Mouse (Mus musculus): Measurements from ENCODE around the gene Adgrl3.

DNA sequence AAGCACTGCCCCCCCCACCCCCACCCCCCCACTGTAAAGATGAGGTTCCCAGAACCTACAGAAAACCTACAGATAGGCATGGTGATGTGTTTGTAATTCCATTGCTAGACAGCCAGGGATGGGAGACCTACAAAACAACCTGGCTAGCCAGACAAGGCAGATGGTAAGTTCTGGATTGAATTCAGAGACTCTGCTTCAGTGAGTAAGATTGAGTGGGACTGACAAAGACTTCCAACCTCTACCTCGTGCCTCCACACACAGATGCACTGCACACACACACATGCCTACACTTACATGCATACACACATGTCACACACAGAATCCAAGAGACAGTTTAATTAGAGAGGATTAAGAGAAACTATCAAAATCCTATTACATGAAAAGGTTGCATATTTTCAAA, 544.4 kb downstream of the Adgrl3 start:
- TF ChIP-seq POLR2A (IDR thresholded peaks at IDR 0.05; ENCODE audit: low read depth, low read length) (no peak), CTCF (IDR thresholded peaks at IDR 0.05; ENCODE audit: extremely low read depth, insufficient read length, insufficient replicate concordance, low read depth, low read length) (no peak)

Measured in small intestine, adult 2 months (tissue).